Mouse (Mus musculus) intestine, embryonic 14.5 days (tissue): Measurements from ENCODE around the gene Nsf. TPM values are rescaled to one million over a fixed set of nuclear protein-coding genes. Genes with fewer than 3 reads are reported as not detected.
A peak's percentile ranks its signal among the peaks of the same experiment; 100 is the strongest.

Experiments used
- ATAC-seq: fragments of 200-750 bp; cut with Nextera tagmentation; replicated peaks from 2 replicates; pipeline ENCODE4 v1.8.0; 2017; ENCODE audit warnings: low read depth, moderate number of reproducible peaks, moderate TSS enrichment, moderate library complexity; ENCODE audit not compliant: low FRiP score, low TSS enrichment
- DNase-seq: peaks from one replicate; pipeline ENCODE4 v3.0.0-alpha.2; 2018; ENCODE audit warnings: low spot score
- H3K27ac ChIP-seq: fragments of 300-500 bp; sonication (generic); 2 replicates; pipeline ENCODE4 v1.5.1; 2014; ENCODE audit warnings: low read depth, mild to moderate bottlenecking, control low read depth
- H3K27me3 ChIP-seq: fragments of 300-500 bp; sonication (generic); replicated peaks from 2 replicates; pipeline ENCODE4 v1.6.1; 2014; ENCODE audit warnings: low read length, control low read depth; ENCODE audit not compliant: control insufficient read depth, insufficient read depth
- H3K36me3 ChIP-seq: fragments of 300-500 bp; sonication (generic); 2 replicates; pipeline ENCODE4 v1.6.1; 2014; ENCODE audit warnings: low read length, control low read depth; ENCODE audit not compliant: control insufficient read depth, insufficient read depth
- H3K4me1 ChIP-seq: fragments of 300-500 bp; sonication (generic); replicated peaks from 2 replicates; pipeline ENCODE4 v1.6.1; 2014; ENCODE audit warnings: low read length, control low read depth, mixed read lengths; ENCODE audit not compliant: control insufficient read depth, insufficient read depth
- H3K4me2 ChIP-seq: fragments of 300-500 bp; sonication (generic); 2 replicates; pipeline ENCODE4 v1.6.1; 2014; ENCODE audit warnings: low read length
- H3K4me3 ChIP-seq: fragments of 300-500 bp; sonication (generic); 2 replicates; pipeline ENCODE4 v1.5.1; 2014; ENCODE audit warnings: low read depth, low read length, control low read depth, mixed read lengths
- H3K9ac ChIP-seq: fragments of 300-500 bp; sonication (generic); 2 replicates; pipeline ENCODE4 v1.6.1; 2014; ENCODE audit warnings: mild to moderate bottlenecking, low read length
- H3K9me3 ChIP-seq: fragments of 300-500 bp; sonication (generic); 2 replicates; pipeline ENCODE4 v1.6.1; 2016; ENCODE audit warnings: low read length, control low read depth; ENCODE audit not compliant: control insufficient read depth
- WGBS: fragments of 180-500 bp; shearing (Covaris S2); extraction: QIAGEN DNeasy Blood & Tissue Kit; methylation state at CpG from one replicate; pipeline ENCODE4 v1.1.7; 2014; 5-methylcytosine and 5-hydroxymethylcytosine counted together
- polyA plus RNA-seq: library from polyadenylated mRNA; unstranded; fragments of >200 nt; fragmentation: Nextera tagmentation; extraction: Ambion mirVana; gene quantifications from 2 replicates; pipeline ENCODE4 v1.2.1, GENCODE M21; 2014

Gene Nsf
- polyA plus RNA-seq, 1 experiment from 2014 or later = 40.8 TPM

DNA sequence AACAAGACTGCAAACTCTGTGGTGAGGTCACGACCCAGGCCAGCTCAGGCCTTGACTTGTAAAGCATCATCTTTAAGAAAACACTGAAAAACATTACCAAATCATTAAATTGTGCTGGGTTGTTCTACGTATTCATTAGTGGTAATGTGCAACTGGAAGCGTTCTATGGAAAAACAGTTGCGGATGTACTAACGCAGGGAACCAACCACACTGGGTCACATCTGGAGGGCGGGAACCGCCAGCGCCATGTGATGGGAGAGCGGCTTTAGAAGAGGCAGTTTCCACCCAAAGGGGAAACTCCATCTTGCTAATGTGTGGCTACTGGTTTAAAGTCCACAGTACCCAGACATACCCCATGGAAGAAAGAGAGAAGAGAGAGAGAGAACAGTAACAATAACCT lies 123.4 kb downstream of the Nsf start:
- H3K36me3 ChIP-seq = peaks cover 10% of the 10 kb centered on the region; the same call in 1 of the 2 replicates
- WGBS = 89% methylated on average over 9 of the region's 9 CpGs
- ATAC-seq = no peak

DNA sequence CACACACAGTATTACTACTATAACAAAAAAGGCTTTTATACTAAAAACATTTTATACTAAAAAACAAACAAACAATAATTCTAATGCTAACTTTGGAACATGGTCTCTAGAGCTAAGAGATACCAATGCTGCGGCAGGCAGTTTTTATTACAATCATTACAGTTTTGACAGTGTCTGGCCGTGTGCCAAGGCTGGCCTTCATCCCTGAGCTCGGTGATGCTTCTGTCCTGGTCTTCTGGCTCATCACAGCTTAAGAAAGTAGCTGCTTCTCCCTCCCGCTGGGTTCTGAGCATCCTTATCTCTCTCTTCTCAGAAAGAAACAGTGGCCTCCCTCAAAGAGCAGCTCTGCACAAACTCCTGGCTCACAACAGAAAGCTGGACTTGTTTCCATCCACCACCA lies 123.9 kb downstream of the Nsf start:
- Histone ChIP-seq H3K9me3 (no peaks in the 10 kb centered on the region), H3K4me3 (no peak overlapping the region), H3K27me3 (no peaks in the 10 kb centered on the region), H3K4me1 (no peaks in the 10 kb centered on the region), H3K36me3 (peaks cover 10% of the 10 kb centered on the region; the same call in 1 of the 2 replicates), H3K4me2 (no peak overlapping the region), H3K27ac (no peak overlapping the region), H3K9ac (no peak overlapping the region)
- DNase-seq (no peak), ATAC-seq (no peak)
- WGBS = 43% methylated on average over 4 of the region's 4 CpGs

More for the DNA sequence above, 123.4 kb downstream of the Nsf start:
- Histone ChIP-seq H3K4me1 (no peaks in the 10 kb centered on the region), H3K27me3 (no peaks in the 10 kb centered on the region), H3K9me3 (no peaks in the 10 kb centered on the region), H3K4me3 (no peak overlapping the region), H3K9ac (no peak overlapping the region), H3K27ac (no peak overlapping the region), H3K4me2 (no peak overlapping the region)
- no peak for DNase-seq

DNA sequence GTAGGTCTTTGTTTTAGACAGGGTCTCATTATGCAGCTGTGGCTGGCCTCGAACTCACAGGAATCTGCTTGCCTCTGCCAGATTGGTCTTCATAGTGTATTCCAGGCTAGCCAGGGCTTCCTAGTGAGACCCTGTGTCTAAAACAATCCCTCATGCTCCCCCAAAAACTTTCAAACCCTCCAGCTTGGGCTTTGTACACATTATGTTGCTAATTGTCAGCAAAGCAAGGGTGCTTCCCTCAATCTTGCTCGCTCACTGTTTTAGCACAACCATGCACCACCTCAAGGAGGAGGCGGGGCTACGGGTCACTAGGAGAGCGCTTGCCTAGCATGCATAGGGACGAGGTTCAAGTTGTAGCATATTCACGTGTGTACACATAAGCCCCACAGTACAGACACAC lies 125.0 kb downstream of the Nsf start:
- WGBS = 73% methylated on average over 7 of the region's 7 CpGs
- DNase-seq (no peak), ATAC-seq (no peak)
- Histone ChIP-seq H3K9me3 (no peaks in the 10 kb centered on the region), H3K27me3 (no peaks in the 10 kb centered on the region), H3K27ac (no peak overlapping the region), H3K4me1 (no peaks in the 10 kb centered on the region), H3K4me3 (no peak overlapping the region), H3K4me2 (no peak overlapping the region), H3K9ac (no peak overlapping the region), H3K36me3 (peaks cover 14% of the 10 kb centered on the region)

DNA sequence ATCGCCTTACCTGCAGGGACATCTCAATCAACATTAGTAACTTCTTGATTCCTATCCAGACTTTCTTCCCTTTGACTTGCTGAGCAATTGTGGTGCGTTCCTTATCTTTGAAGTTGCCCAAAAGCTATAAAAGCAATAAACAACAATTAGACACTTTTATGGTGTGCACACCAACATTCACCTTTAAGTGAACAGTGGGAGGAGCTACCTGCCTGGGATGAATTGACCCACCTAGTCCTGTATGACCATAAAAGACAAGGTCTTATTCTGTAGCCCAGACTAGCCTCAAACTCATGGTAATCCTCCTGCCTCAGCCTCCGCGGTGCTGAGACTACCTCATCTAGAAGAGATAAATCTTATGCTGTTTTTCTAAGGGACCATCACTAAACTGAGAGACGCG lies 126.7 kb downstream of the Nsf start:
- no peaks in the 10 kb centered on the region for H3K9me3 ChIP-seq
- H3K27me3 ChIP-seq = no peaks in the 10 kb centered on the region
- no peak overlapping the region for H3K27ac ChIP-seq
- 83% methylated on average over 6 of the region's 6 CpGs for WGBS
- no peak overlapping the region for H3K9ac ChIP-seq
- DNase-seq (no peak), ATAC-seq (no peak)
- H3K4me2 ChIP-seq = no peak overlapping the region
- H3K4me1 ChIP-seq = no peaks in the 10 kb centered on the region
- H3K4me3 ChIP-seq = no peak overlapping the region
- H3K36me3 ChIP-seq = peaks cover 25% of the 10 kb centered on the region

DNA sequence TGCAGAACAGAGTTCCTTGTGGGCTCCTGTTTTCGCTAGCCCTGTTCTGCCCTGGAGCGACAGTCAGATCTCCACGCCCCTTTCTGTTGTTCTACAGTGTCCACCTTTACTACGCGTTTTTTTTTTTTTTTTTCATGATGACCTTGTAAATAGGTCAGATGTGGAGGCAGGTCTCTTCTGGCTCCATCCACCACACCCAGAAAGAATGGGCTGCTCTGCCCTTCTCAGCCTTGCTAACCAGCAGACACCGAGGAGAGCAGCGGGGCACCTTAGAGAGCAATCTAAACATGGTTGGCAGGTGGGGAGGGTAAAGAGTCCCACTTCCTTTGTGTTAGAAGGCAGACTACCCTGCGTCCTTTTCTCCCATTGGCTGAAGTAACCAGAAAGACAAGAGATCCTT lies 137.1 kb downstream of the Nsf start:
- WGBS = 89% methylated on average over 8 of the region's 8 CpGs
- H3K4me1 ChIP-seq = 0 out of 2 replicates have a peak, but pooled peaks cover 3% of the 10 kb centered on the region

DNA sequence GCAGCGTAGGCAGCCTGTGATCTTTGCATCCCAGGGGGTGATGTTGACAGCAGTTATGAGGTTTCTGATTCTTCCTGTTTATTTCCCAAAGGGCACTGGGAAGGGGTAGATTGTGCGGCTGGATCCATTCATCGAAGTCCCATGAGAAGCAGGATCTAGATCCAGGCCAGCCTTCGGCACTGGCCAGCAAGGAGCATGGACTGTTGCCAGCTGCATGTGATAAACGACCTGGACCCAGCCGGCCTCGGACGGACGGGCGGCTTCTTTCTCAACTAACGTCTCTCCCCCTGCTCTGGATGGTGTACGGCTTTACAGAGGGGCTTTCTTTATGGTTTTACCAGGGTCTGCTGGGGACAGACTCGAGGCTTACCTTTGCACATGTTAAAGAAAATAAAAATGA lies 137.9 kb downstream of the Nsf start:
- H3K27ac ChIP-seq = no peak overlapping the region
- no peak overlapping the region for H3K4me3 ChIP-seq
- DNase-seq = no peak
- ATAC-seq = no peak
- WGBS = 45% methylated on average over 13 of the region's 13 CpGs
- H3K4me2 ChIP-seq = no peak overlapping the region
- H3K9me3 ChIP-seq = no peaks in the 10 kb centered on the region
- H3K27me3 ChIP-seq = peaks cover 15% of the 10 kb centered on the region
- 0 out of 2 replicates have a peak, but pooled peaks cover 3% of the 10 kb centered on the region for H3K4me1 ChIP-seq
- H3K9ac ChIP-seq = no peak overlapping the region
- H3K36me3 ChIP-seq = 0 out of 2 replicates have a peak, but pooled peaks cover 1% of the 10 kb centered on the region

More for the DNA sequence above, 137.1 kb downstream of the Nsf start:
- no peak overlapping the region for H3K9ac ChIP-seq
- H3K27me3 ChIP-seq = peaks cover 8% of the 10 kb centered on the region
- H3K27ac ChIP-seq = no peak overlapping the region
- ATAC-seq (no peak), DNase-seq (no peak)
- peaks cover 7% of the 10 kb centered on the region; the same call in 1 of the 2 replicates for H3K36me3 ChIP-seq
- no peak overlapping the region for H3K4me2 ChIP-seq
- no peak overlapping the region for H3K4me3 ChIP-seq
- no peaks in the 10 kb centered on the region for H3K9me3 ChIP-seq

DNA sequence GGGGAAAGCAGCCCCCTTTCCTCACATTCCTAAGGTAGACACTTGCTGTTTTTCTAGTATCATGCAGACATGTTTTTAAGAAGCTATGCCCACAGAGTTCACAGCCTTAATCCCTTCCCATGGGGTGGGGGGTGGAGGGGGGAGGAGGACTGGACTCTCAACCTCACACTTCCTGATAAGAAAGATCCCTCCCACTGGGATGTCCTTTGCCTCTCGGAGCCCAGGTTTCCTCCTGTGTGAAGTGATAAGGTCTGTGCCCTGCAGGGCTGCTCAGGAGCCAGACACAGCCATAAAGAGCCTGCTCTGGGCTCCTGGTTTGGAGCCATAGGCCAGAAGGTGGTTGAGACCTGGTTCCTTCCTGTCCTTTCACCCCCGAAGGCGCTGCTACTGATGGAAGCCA lies 139.0 kb downstream of the Nsf start:
- DNase-seq (no peak), ATAC-seq (no peak)
- H3K36me3 ChIP-seq = no peaks in the 10 kb centered on the region
- no peaks in the 10 kb centered on the region for H3K9me3 ChIP-seq
- 24% methylated on average over 3 of the region's 3 CpGs for WGBS
- H3K27me3 ChIP-seq = peaks cover 27% of the 10 kb centered on the region
- H3K9ac ChIP-seq = no peak overlapping the region
- H3K4me1 ChIP-seq = 0 out of 2 replicates have a peak, but pooled peaks cover 3% of the 10 kb centered on the region
- H3K4me2 ChIP-seq = no peak overlapping the region
- H3K4me3 ChIP-seq = no peak overlapping the region
- no peak overlapping the region for H3K27ac ChIP-seq

DNA sequence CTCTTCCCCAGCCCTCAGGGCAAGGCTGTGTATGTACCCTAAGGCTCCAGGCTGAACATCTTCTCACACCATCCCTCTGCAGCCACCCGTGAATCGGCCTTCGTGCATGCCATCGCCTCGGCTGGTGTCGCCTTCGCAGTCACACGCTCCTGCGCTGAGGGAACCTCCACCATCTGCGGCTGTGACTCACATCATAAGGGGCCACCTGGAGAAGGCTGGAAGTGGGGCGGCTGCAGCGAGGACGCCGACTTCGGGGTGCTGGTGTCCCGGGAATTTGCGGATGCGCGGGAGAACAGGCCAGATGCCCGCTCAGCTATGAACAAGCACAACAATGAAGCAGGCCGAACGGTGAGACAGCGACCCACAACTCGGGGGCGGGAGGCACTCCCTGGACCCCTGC lies 142.6 kb downstream of the Nsf start:
- WGBS = 70% methylated on average over 25 of the region's 25 CpGs
- H3K9me3 ChIP-seq = no peaks in the 10 kb centered on the region
- peaks cover 54% of the 10 kb centered on the region for H3K27me3 ChIP-seq

DNA sequence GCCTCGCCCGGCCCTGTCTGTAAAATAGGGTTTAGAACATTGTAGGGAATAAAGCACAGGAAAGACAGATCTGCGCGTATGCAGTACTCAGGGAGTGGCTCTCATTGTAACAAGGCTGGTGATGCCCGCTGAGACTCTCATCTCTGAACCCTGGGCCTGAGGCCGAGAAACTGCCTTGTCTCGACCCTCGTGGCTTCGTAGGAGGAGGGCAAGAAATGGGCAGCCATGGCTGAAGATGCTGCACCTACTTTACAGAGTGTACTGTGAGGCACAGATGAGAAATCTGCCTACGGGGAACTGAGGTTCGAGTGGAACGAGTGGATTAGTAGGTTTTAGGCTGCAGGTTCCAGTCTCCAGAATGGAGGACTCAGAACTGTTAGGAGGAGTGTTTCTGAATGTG lies 143.2 kb downstream of the Nsf start:
- peaks cover 54% of the 10 kb centered on the region for H3K27me3 ChIP-seq
- H3K27ac ChIP-seq = no peak overlapping the region
- 24% methylated on average over 12 of the region's 12 CpGs for WGBS
- H3K36me3 ChIP-seq = no peaks in the 10 kb centered on the region
- DNase-seq (no peak), ATAC-seq (no peak)
- H3K4me2 ChIP-seq = peak overlapping the region; percentile 97
- H3K9ac ChIP-seq = no peak overlapping the region
- 0 out of 2 replicates have a peak, but pooled peaks cover 3% of the 10 kb centered on the region for H3K4me1 ChIP-seq
- no peaks in the 10 kb centered on the region for H3K9me3 ChIP-seq
- H3K4me3 ChIP-seq = peak overlapping the region; percentile 45

More for the DNA sequence above, 142.6 kb downstream of the Nsf start:
- ATAC-seq = no peak
- H3K4me2 ChIP-seq = no peak overlapping the region
- DNase-seq = no peak
- 0 out of 2 replicates have a peak, but pooled peaks cover 3% of the 10 kb centered on the region for H3K4me1 ChIP-seq
- no peaks in the 10 kb centered on the region for H3K36me3 ChIP-seq
- H3K9ac ChIP-seq = no peak overlapping the region
- H3K27ac ChIP-seq = no peak overlapping the region
- no peak overlapping the region for H3K4me3 ChIP-seq
